Mouse (Mus musculus): ENCODE data around the gene Triap1. TPM values are rescaled to one million over a fixed set of nuclear protein-coding genes. Genes with fewer than 3 reads are reported as not detected.

Gene Triap1
- polyA plus RNA-seq, 1 experiment from 2014 or later, result 66.0 TPM

GRCm38 (mm10) chr5:115341314-115342165, 515 bp downstream of the Triap1 start:
- 9% methylated on average over 36 of the region's 36 CpGs for WGBS
- H3K9me3 ChIP-seq, result no peaks in the 10 kb centered on the region
- peak overlapping the region; percentile 78 for H3K9ac ChIP-seq
- peak overlapping the region; percentile 60 for H3K4me2 ChIP-seq
- H3K4me3 ChIP-seq, result peak overlapping the region; percentile 69
- peak overlapping the region; percentile 69; the same call in 1 of the 2 replicates for H3K27ac ChIP-seq
- H3K36me3 ChIP-seq, result peaks cover 43% of the 10 kb centered on the region
- H3K27me3 ChIP-seq, result no peaks in the 10 kb centered on the region
- peaks cover 24% of the 10 kb centered on the region for H3K4me1 ChIP-seq
- 0 out of 2 replicates have a peak, but pooled peaks have one; percentile 19 for ATAC-seq (ENCODE audit: borderline replicate concordance, extremely low read depth, low FRiP score, low TSS enrichment)

- Histone ChIP-seq H3K9ac (peak overlapping the region; percentile 91), H3K4me2 (peak overlapping the region; percentile 70), H3K9me3 (no peaks in the 10 kb centered on the region), H3K36me3 (peaks cover 38% of the 10 kb centered on the region), H3K27ac (no peak overlapping the region), H3K4me3 (peak overlapping the region; percentile 90), H3K4me1 (peaks cover 16% of the 10 kb centered on the region), H3K27me3 (no peaks in the 10 kb centered on the region)
- no peak for ATAC-seq (ENCODE audit: borderline replicate concordance, extremely low read depth, low FRiP score, low TSS enrichment)
- under 1% methylated on average over 5 of the region's 5 CpGs for WGBS
Observed at GRCm38 (mm10) chr5:115347564-115347963, 6.5 kb downstream of the Triap1 start.

GRCm38 (mm10) chr5:115348546-115349224, 7.7 kb downstream of the Triap1 start, which contains the start of gene Cox6a1:
TSS of gene Cox6a1 (minus strand) at chr5:115348981.
- ATAC-seq (ENCODE audit: borderline replicate concordance, extremely low read depth, low FRiP score, low TSS enrichment), result peak; percentile 92
- peak within 1 kb of the TSS; percentile 78 for H3K27ac ChIP-seq

GRCm38 (mm10) chr5:115349225-115349555, 8.2 kb downstream of the Triap1 start:
- Histone ChIP-seq H3K9ac (peak overlapping the region; percentile 50), H3K36me3 (peaks cover 22% of the 10 kb centered on the region), H3K4me2 (peak overlapping the region; percentile 70), H3K9me3 (no peaks in the 10 kb centered on the region), H3K27ac (peak overlapping the region; percentile 78), H3K4me1 (peaks cover 13% of the 10 kb centered on the region), H3K4me3 (peak overlapping the region; percentile 90), H3K27me3 (no peaks in the 10 kb centered on the region)
- ATAC-seq (ENCODE audit: borderline replicate concordance, extremely low read depth, low FRiP score, low TSS enrichment), result peak; percentile 11; the same call in 1 of the 2 replicates
- under 1% methylated on average over 18 of the region's 18 CpGs for WGBS

More at GRCm38 (mm10) chr5:115348546-115349224, 7.7 kb downstream of the Triap1 start, which contains the start of gene Cox6a1:
- Histone ChIP-seq H3K27me3 (no peaks in the 10 kb centered on the region), H3K9ac (peak within 1 kb of the TSS; percentile 91), H3K36me3 (peaks cover 27% of the 10 kb centered on the region), H3K4me1 (peaks cover 13% of the 10 kb centered on the region), H3K4me2 (peak within 1 kb of the TSS; percentile 70), H3K4me3 (peak within 1 kb of the TSS; percentile 90), H3K9me3 (no peaks in the 10 kb centered on the region)
- WGBS, result 0% methylated on average over 67 of the region's 74 CpGs

- Histone ChIP-seq H3K9me3 (no peaks in the 10 kb centered on the region), H3K4me3 (no peak overlapping the region), H3K27me3 (no peaks in the 10 kb centered on the region), H3K36me3 (peaks cover under 1% of the 10 kb centered on the region; the same call in 1 of the 2 replicates), H3K4me1 (peaks cover 13% of the 10 kb centered on the region), H3K4me2 (no peak overlapping the region), H3K9ac (no peak overlapping the region), H3K27ac (no peak overlapping the region)
- WGBS, result 74% methylated on average over 5 of the region's 5 CpGs
- no peak for ATAC-seq (ENCODE audit: borderline replicate concordance, extremely low read depth, low FRiP score, low TSS enrichment)
Observed at GRCm38 (mm10) chr5:115351348-115351747, 10.3 kb downstream of the Triap1 start.

- no peak for ATAC-seq (ENCODE audit: borderline replicate concordance, extremely low read depth, low FRiP score, low TSS enrichment)
- no peak overlapping the region for H3K4me2 ChIP-seq
- H3K27ac ChIP-seq, result no peak overlapping the region
- H3K4me3 ChIP-seq, result no peak overlapping the region
- H3K9me3 ChIP-seq, result no peaks in the 10 kb centered on the region
- 25% methylated on average over 13 of the region's 13 CpGs for WGBS
- no peak overlapping the region for H3K9ac ChIP-seq
- H3K36me3 ChIP-seq, result no peaks in the 10 kb centered on the region
- no peaks in the 10 kb centered on the region for H3K4me1 ChIP-seq
- H3K27me3 ChIP-seq, result no peaks in the 10 kb centered on the region
Observed at GRCm38 (mm10) chr5:115355070-115355469, 14.0 kb downstream of the Triap1 start.

GRCm38 (mm10) chr5:115358872-115359271, 17.8 kb downstream of the Triap1 start:
- peak; percentile 65 for ATAC-seq (ENCODE audit: borderline replicate concordance, extremely low read depth, low FRiP score, low TSS enrichment)
- 1% methylated on average over 12 of the region's 12 CpGs for WGBS
- Histone ChIP-seq H3K27me3 (no peaks in the 10 kb centered on the region), H3K9ac (no peak overlapping the region), H3K27ac (no peak overlapping the region), H3K4me3 (no peak overlapping the region), H3K4me1 (no peaks in the 10 kb centered on the region), H3K36me3 (no peaks in the 10 kb centered on the region), H3K9me3 (no peaks in the 10 kb centered on the region), H3K4me2 (no peak overlapping the region)

- H3K27ac ChIP-seq, result no peak overlapping the region
- no peak for ATAC-seq (ENCODE audit: borderline replicate concordance, extremely low read depth, low FRiP score, low TSS enrichment)
- H3K4me2 ChIP-seq, result no peak overlapping the region
- H3K4me3 ChIP-seq, result no peak overlapping the region
- 78% methylated on average over 8 of the region's 8 CpGs for WGBS
- H3K4me1 ChIP-seq, result no peaks in the 10 kb centered on the region
- no peaks in the 10 kb centered on the region for H3K27me3 ChIP-seq
- H3K36me3 ChIP-seq, result no peaks in the 10 kb centered on the region
- no peaks in the 10 kb centered on the region for H3K9me3 ChIP-seq
- H3K9ac ChIP-seq, result no peak overlapping the region
Observed at GRCm38 (mm10) chr5:115359438-115359837, 18.4 kb downstream of the Triap1 start.

- no peaks in the 10 kb centered on the region for H3K9me3 ChIP-seq
- no peaks in the 10 kb centered on the region for H3K4me1 ChIP-seq
- H3K9ac ChIP-seq, result no peak overlapping the region
- WGBS, result 51% methylated on average over 5 of the region's 5 CpGs
- H3K4me2 ChIP-seq, result no peak overlapping the region
- no peak overlapping the region for H3K27ac ChIP-seq
- no peak for ATAC-seq (ENCODE audit: borderline replicate concordance, extremely low read depth, low FRiP score, low TSS enrichment)
- no peaks in the 10 kb centered on the region for H3K27me3 ChIP-seq
- H3K4me3 ChIP-seq, result no peak overlapping the region
- H3K36me3 ChIP-seq, result no peaks in the 10 kb centered on the region
Observed at GRCm38 (mm10) chr5:115359851-115360372, 18.9 kb downstream of the Triap1 start.

- no peak for ATAC-seq (ENCODE audit: borderline replicate concordance, extremely low read depth, low FRiP score, low TSS enrichment)
- 33% methylated on average over 7 of the region's 7 CpGs for WGBS
Observed at GRCm38 (mm10) chr5:115362216-115362615, 21.2 kb downstream of the Triap1 start.

GRCm38 (mm10) chr5:115362819-115363714, 22.0 kb downstream of the Triap1 start:
- H3K4me2 ChIP-seq, result no peak overlapping the region
- H3K9ac ChIP-seq, result no peak overlapping the region
- no peak for ATAC-seq (ENCODE audit: borderline replicate concordance, extremely low read depth, low FRiP score, low TSS enrichment)
- H3K27ac ChIP-seq, result no peak overlapping the region
- no peaks in the 10 kb centered on the region for H3K36me3 ChIP-seq
- no peaks in the 10 kb centered on the region for H3K27me3 ChIP-seq
- WGBS, result 14% methylated on average over 19 of the region's 19 CpGs
- no peaks in the 10 kb centered on the region for H3K4me1 ChIP-seq
- no peak overlapping the region for H3K4me3 ChIP-seq
- no peaks in the 10 kb centered on the region for H3K9me3 ChIP-seq

More at GRCm38 (mm10) chr5:115362216-115362615, 21.2 kb downstream of the Triap1 start:
- no peak overlapping the region for H3K4me3 ChIP-seq
- no peaks in the 10 kb centered on the region for H3K4me1 ChIP-seq
- no peak overlapping the region for H3K9ac ChIP-seq
- no peak overlapping the region for H3K4me2 ChIP-seq
- H3K27ac ChIP-seq, result no peak overlapping the region
- no peaks in the 10 kb centered on the region for H3K9me3 ChIP-seq
- H3K27me3 ChIP-seq, result no peaks in the 10 kb centered on the region
- H3K36me3 ChIP-seq, result no peaks in the 10 kb centered on the region
